Mouse (Mus musculus): ENCODE results near the gene Mtmr3.

Mtmr3 gene

DNA sequence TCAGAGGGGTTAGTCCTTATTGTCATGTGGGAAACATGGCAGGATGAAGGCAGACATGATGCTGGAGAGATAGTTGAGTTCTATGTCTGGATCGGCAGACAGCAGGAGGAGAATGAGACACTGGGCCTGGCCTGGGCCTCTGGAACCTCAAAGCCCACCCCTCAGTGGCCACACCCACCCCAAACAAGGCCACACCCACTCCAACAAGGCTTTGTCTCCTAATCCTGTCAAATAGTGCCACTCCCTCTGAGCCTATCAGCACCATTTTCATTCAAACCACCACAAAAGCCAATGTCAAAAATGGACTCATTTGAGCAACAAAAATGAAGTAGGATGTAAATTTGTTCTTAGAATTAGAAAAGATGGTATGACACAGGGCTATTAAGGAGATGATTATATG is 130.5 kb downstream of the Mtmr3 start:
- no peak for DNase-seq (ENCODE audit: low spot score)

- DNase-seq (ENCODE audit: low spot score), result no peak
These were observed 131.8 kb downstream of the Mtmr3 start for GRCm38 (mm10) chr11:4462868-4463267.

- DNase-seq (ENCODE audit: low spot score), result no peak
These were observed 133.5 kb downstream of the Mtmr3 start for GRCm38 (mm10) chr11:4461154-4461553.

- DNase-seq (ENCODE audit: low spot score), result no peak
These were observed 134.0 kb downstream of the Mtmr3 start for GRCm38 (mm10) chr11:4460615-4461014.

GRCm38 (mm10) chr11:4454895-4455535 is 139.6 kb downstream of the Mtmr3 start:
- no peak for DNase-seq (ENCODE audit: low spot score)

DNA sequence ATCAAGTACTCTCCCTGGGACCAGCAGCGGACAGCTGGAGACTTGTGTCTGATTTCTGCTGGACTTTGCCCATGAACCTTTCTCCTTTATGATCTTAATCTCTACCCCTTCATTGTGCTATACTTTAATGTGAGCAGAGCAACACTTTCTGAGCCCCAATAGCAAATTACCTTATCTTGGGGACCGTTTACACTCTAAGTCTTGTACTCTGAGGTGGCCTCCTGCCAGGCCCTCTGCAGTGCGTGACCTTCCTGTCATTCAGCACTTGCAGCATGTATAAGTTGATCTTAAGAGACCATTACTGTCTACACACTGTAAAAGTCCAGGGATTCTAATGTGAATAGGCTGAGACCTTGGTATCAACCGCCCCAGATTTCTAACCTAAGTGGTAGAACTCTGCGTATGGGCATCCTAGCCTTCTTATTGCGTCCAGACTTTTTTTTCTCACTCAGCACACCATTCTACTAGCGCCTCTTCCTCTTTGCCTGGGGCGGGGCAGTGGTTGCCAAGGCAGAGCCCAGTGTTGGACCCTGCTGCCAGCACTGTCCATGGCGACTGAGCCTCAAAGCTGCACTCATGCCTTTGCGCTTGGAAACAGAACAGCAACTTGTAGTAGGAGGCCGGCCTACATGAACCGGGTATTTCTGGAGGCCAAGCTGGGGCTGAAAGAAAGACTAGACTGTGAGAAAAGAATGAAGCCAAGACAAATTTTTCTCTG is 142.0 kb downstream of the Mtmr3 start:
- DNase-seq (ENCODE audit: low spot score), result no peak

GRCm38 (mm10) chr11:4451116-4451515 is 143.5 kb downstream of the Mtmr3 start:
- peak; percentile 37 for DNase-seq (ENCODE audit: low spot score)

GRCm38 (mm10) chr11:4446195-4446868 is 148.3 kb downstream of the Mtmr3 start:
- no peak for DNase-seq (ENCODE audit: low spot score)

DNA sequence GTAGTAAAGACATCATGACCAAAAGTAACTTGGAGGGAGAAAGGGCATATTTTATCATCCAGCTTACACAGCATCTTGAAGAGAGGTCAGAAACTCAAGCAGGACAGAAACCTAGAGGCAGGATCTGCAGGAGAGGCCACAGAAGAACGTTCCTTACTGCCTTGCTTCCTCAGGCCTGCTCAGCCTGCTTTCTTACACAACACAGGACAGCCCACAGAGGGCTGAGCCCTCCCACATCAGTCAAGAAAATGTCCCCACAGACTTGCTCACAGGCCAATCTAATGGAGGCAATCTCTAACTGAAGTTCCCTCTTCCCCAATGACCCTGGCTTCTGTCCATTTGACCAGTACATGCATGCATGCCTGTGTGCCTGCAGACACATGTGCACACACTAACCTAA is 152.4 kb downstream of the Mtmr3 start:
- no peak for DNase-seq (ENCODE audit: low spot score)

DNA sequence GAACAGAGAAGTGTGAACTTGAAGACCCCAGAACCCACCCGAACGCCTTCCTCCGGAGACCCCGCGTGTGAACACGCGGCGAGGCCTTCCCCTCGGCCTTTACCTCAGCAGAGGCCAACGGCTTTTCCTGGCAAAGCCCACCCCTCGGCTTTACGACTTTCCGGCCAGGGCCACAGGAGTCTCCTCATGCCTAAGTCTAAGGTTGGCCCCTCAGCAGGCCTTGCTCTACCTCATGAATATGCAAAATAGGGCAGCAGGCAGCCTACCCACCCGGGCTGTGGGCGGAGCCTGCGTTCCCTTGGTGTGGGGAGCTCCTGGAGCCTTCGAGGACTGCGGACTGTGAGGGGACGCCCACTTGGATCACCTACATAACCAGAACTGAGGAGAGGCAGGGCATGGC is 153.7 kb downstream of the Mtmr3 start, which contains the start of gene Hormad2:
TSS of gene Hormad2 (minus strand) at position 128 of the 400 bp plus-strand sequence.
- DNase-seq (ENCODE audit: low spot score), result no peak

GRCm38 (mm10) chr11:4438211-4438610 is 156.5 kb downstream of the Mtmr3 start:
- no peak for DNase-seq (ENCODE audit: low spot score)

DNA sequence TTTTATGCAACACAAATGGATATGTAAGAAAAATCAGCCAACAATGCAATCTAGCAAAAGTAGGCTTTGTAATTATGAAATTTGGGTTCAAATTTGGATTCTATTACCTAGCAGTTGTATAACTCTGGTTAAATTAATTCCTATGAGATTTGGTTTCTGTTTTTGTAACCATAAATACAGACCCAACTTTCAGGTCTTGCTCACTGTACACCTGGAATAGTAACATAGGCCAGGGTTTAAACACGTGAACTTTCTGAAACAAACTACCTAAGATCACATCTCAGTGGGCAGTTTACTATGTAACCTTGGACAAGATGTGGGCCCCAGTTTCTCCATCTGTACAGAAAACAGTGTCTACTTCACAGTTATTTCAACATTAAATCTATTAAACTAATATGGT is 157.3 kb downstream of the Mtmr3 start:
- no peak for DNase-seq (ENCODE audit: low spot score)

GRCm38 (mm10) chr11:4436631-4437030 is 158.0 kb downstream of the Mtmr3 start:
- DNase-seq (ENCODE audit: low spot score), result no peak

- no peak for DNase-seq (ENCODE audit: low spot score)
These were observed 160.2 kb downstream of the Mtmr3 start for GRCm38 (mm10) chr11:4434461-4434860.

All from ovary, postnatal 14 days (tissue).